Mouse (Mus musculus) ES-E14 (cell line): Measurements from ENCODE around the gene B3galt1. TPM values are rescaled to one million over a fixed set of nuclear protein-coding genes. Genes with fewer than 3 reads are reported as not detected.

ENCODE experiments used
- DNase-seq: peaks from one replicate; pipeline ENCODE4 v3.0.0-alpha.2; 2013; ENCODE audit warnings: low read depth, low spot score
- H3K27ac ChIP-seq: 2 replicates; pipeline ENCODE4 v1.5.1; 2012; ENCODE audit warnings: low read depth, mild to moderate bottlenecking, low read length, moderate library complexity, mixed read lengths; ENCODE audit not compliant: poor library complexity, insufficient read depth, severe bottlenecking
- H3K36me3 ChIP-seq: 2 replicates; pipeline ENCODE4 v1.6.1; 2012; ENCODE audit warnings: mild to moderate bottlenecking, low read length, moderate library complexity, mixed read lengths; ENCODE audit not compliant: control insufficient read depth, poor library complexity, insufficient read depth, severe bottlenecking
- H3K4me1 ChIP-seq, 2 experiments: fragments of 150-350 bp in 1 of 2; sonication (generic) in 1 of 2; 2 replicates each; pipeline ENCODE4 v1.6.1; 2012; ENCODE audit warnings: low read length in 2 of 2, mild to moderate bottlenecking in 1 of 2, mixed read lengths in 1 of 2; ENCODE audit not compliant: control insufficient read depth in 2 of 2, insufficient read depth in 2 of 2, poor library complexity in 1 of 2
- H3K4me3 ChIP-seq, 2 experiments: fragments of 150-350 bp in 1 of 2; sonication (generic) in 1 of 2; 2 replicates each; pipeline ENCODE4 v1.5.1; 2012; ENCODE audit warnings: low read length in 2 of 2, low read depth in 1 of 2, mild to moderate bottlenecking in 1 of 2, mixed read lengths in 1 of 2; ENCODE audit not compliant: insufficient read depth in 1 of 2, poor library complexity in 1 of 2, severe bottlenecking in 1 of 2
- H3K9ac ChIP-seq: 2 replicates; pipeline ENCODE4 v1.6.1; 2012; ENCODE audit warnings: low read depth, mild to moderate bottlenecking, low read length, mixed read lengths; ENCODE audit not compliant: poor library complexity, insufficient read depth, severe bottlenecking
- H3K9me3 ChIP-seq: fragments of 150-350 bp; sonication (generic); 2 replicates; pipeline ENCODE4 v1.6.1; 2012; ENCODE audit warnings: low read depth, mild to moderate bottlenecking, low read length; ENCODE audit not compliant: control insufficient read depth, insufficient read depth
- CHD2 ChIP-seq: IDR thresholded peaks from 2 replicates; pipeline ENCODE4 v1.6.1; 2014; ENCODE audit warnings: mild to moderate bottlenecking, low read depth, low read length, inconsistent platforms
- HCFC1 ChIP-seq: IDR thresholded peaks from 2 replicates; pipeline ENCODE4 v1.6.1; 2012; ENCODE audit warnings: low read length, inconsistent platforms, borderline replicate concordance; ENCODE audit not compliant: insufficient read depth
- MAFK ChIP-seq: IDR thresholded peaks from 2 replicates; pipeline ENCODE4 v1.6.1; 2014; ENCODE audit warnings: mild to moderate bottlenecking, low read depth, low read length, inconsistent platforms; ENCODE audit not compliant: insufficient read depth
- ZC3H11A ChIP-seq: IDR thresholded peaks from 2 replicates; pipeline ENCODE4 v1.6.1; 2012; ENCODE audit warnings: low read depth, mild to moderate bottlenecking, inconsistent platforms, low read length, borderline replicate concordance
- ZNF384 ChIP-seq: IDR thresholded peaks from 2 replicates; pipeline ENCODE4 v1.6.1; 2012; ENCODE audit warnings: low read depth, low read length, inconsistent platforms
- in situ Hi-C, 2 experiments: fragments of 600-800 bp; cut with MboI; formaldehyde crosslinking; loops; one replicate each; pipeline ENCODE4 v1.15.1; 2025; ENCODE audit warnings: low sequenced_read_pairs in 2 of 2, inconsistent platforms in 1 of 2; ENCODE audit not compliant: unreplicated experiment in 2 of 2
- total RNA-seq: library from RNA; depleted of rRNA; stranded (reverse); fragments of 300-350 nt; gene quantifications from 2 replicates; pipeline ENCODE4 v1.2.3, GENCODE M21; 2012

Gene B3galt1
- total RNA-seq, 1 experiment: 1.5 TPM

- in situ Hi-C loops: no loop called here
- DNase-seq: no peak
- H3K9me3 ChIP-seq: no peaks in the 10 kb centered on the region
Observed at GRCm38 (mm10) chr2:67657372-67657771, 91.7 kb downstream of the B3galt1 start.

GRCm38 (mm10) chr2:67658091-67658490 is 92.4 kb downstream of the B3galt1 start:
- H3K27ac ChIP-seq: no peak overlapping the region
- H3K36me3 ChIP-seq: no peaks in the 10 kb centered on the region
- DNase-seq: no peak
- in situ Hi-C loops: no loop called here
- no peaks in the 10 kb centered on the region for H3K9me3 ChIP-seq
- H3K4me3 ChIP-seq: no peak overlapping the region
- H3K4me1 ChIP-seq: no peaks in the 10 kb centered on the region
- no peak for TF ChIP-seq ZC3H11A
- H3K9ac ChIP-seq: no peak overlapping the region

More at GRCm38 (mm10) chr2:67657372-67657771, 91.7 kb downstream of the B3galt1 start:
- H3K4me3 ChIP-seq: no peak overlapping the region
- H3K9ac ChIP-seq: no peak overlapping the region
- no peaks in the 10 kb centered on the region for H3K36me3 ChIP-seq
- H3K4me1 ChIP-seq: no peaks in the 10 kb centered on the region
- TF ChIP-seq HCFC1 (no peak), MAFK (no peak), CHD2 (no peak), ZNF384 (no peak), ZC3H11A (no peak)
- no peak overlapping the region for H3K27ac ChIP-seq

GRCm38 (mm10) chr2:67671721-67672120 is 106.0 kb downstream of the B3galt1 start:
- Histone ChIP-seq H3K9ac (no peak overlapping the region), H3K9me3 (no peaks in the 10 kb centered on the region), H3K27ac (no peak overlapping the region), H3K4me3 (no peak overlapping the region), H3K36me3 (no peaks in the 10 kb centered on the region), H3K4me1 (no peaks in the 10 kb centered on the region)
- DNase-seq: no peak
- TF ChIP-seq HCFC1: no peak
- TF ChIP-seq CHD2: no peak
- TF ChIP-seq ZNF384: no peak
- no peak for TF ChIP-seq ZC3H11A
- TF ChIP-seq MAFK: no peak
- in situ Hi-C loops: no loop called here

GRCm38 (mm10) chr2:67677697-67678096 is 112.0 kb downstream of the B3galt1 start:
- no peaks in the 10 kb centered on the region for H3K9me3 ChIP-seq
- no peak overlapping the region for H3K27ac ChIP-seq
- no peaks in the 10 kb centered on the region for H3K4me1 ChIP-seq
- H3K9ac ChIP-seq: no peak overlapping the region
- TF ChIP-seq MAFK (no peak), ZNF384 (no peak), ZC3H11A (no peak), CHD2 (no peak), HCFC1 (no peak)
- no peak overlapping the region for H3K4me3 ChIP-seq
- in situ Hi-C loops: no loop called here
- no peak for DNase-seq
- no peaks in the 10 kb centered on the region for H3K36me3 ChIP-seq

- H3K36me3 ChIP-seq: no peaks in the 10 kb centered on the region
- H3K9me3 ChIP-seq: no peaks in the 10 kb centered on the region
- H3K27ac ChIP-seq: no peak overlapping the region
- TF ChIP-seq MAFK (no peak), HCFC1 (no peak), ZC3H11A (no peak), CHD2 (no peak), ZNF384 (no peak)
- no peaks in the 10 kb centered on the region for H3K4me1 ChIP-seq
- no peak overlapping the region for H3K4me3 ChIP-seq
- H3K9ac ChIP-seq: no peak overlapping the region
- in situ Hi-C loops: no loop called here
- no peak for DNase-seq
Observed at GRCm38 (mm10) chr2:67724249-67724648, 158.6 kb downstream of the B3galt1 start.
